Mouse (Mus musculus): ENCODE measurements at regions not wholly inside any gene's neighbourhood (a gene's known extent, or its start where the extent isn't known, plus 50 kb on each side); places are given as distances from the start of the nearest gene placed in this dataset.

GRCm38 (mm10) chr2:61297135-61297534, 281.2 kb upstream of the Tank start:
- Histone ChIP-seq H3K36me3 (ENCODE audit: control insufficient read depth, insufficient read depth) (no peaks in the 10 kb centered on the region), H3K4me3 (ENCODE audit: insufficient read depth, poor library complexity, severe bottlenecking) (no peak overlapping the region), H3K79me2 (ENCODE audit: control insufficient read depth, insufficient read depth) (no peaks in the 10 kb centered on the region), H3ac (ENCODE audit: control insufficient read depth, insufficient read length, low read depth) (no peak overlapping the region), H3K79me3 (ENCODE audit: low read depth) (no peaks in the 10 kb centered on the region), H3K27me3 (ENCODE audit: control insufficient read depth, insufficient read depth, insufficient read length) (no peaks in the 10 kb centered on the region)
- TF ChIP-seq FOSL1 (IDR thresholded peaks at IDR 0.05; ENCODE audit: insufficient read depth, low read length, poor library complexity, severe bottlenecking) (no peak), USF1 (IDR thresholded peaks at IDR 0.05; ENCODE audit: low read depth) (no peak), MYOD1 (IDR thresholded peaks at IDR 0.05; ENCODE audit: control insufficient read depth, insufficient read length, low read depth) (no peak), MAX (IDR thresholded peaks at IDR 0.05) (no peak), CEBPB (IDR thresholded peaks at IDR 0.05; ENCODE audit: low read depth) (no peak)

- no peaks in the 10 kb centered on the region for H3K79me2 ChIP-seq (ENCODE audit: control insufficient read depth, insufficient read depth)
- TF ChIP-seq CEBPB (IDR thresholded peaks at IDR 0.05; ENCODE audit: low read depth) (peak; percentile 45), CTCF (IDR thresholded peaks at IDR 0.05; ENCODE audit: control insufficient read depth, insufficient read depth, insufficient read length) (no peak)
- no peak overlapping the region for H3K4me3 ChIP-seq (ENCODE audit: insufficient read depth, poor library complexity, severe bottlenecking)
- no peaks in the 10 kb centered on the region for H3K36me3 ChIP-seq (ENCODE audit: control insufficient read depth, insufficient read depth)
- no peaks in the 10 kb centered on the region for H3K79me3 ChIP-seq (ENCODE audit: low read depth)
- H3ac ChIP-seq (ENCODE audit: control insufficient read depth, insufficient read length, low read depth): no peak overlapping the region
- no peaks in the 10 kb centered on the region for H3K27me3 ChIP-seq (ENCODE audit: control insufficient read depth, insufficient read depth, insufficient read length)
Measured at GRCm38 (mm10) chr2:61296606-61297005, 281.8 kb upstream of the Tank start.

GRCm38 (mm10) chr2:61295261-61295964, 283.0 kb upstream of the Tank start:
- H3K79me2 ChIP-seq (ENCODE audit: control insufficient read depth, insufficient read depth): no peaks in the 10 kb centered on the region
- H3K27me3 ChIP-seq (ENCODE audit: control insufficient read depth, insufficient read depth, insufficient read length): no peaks in the 10 kb centered on the region
- H3K79me3 ChIP-seq (ENCODE audit: low read depth): no peaks in the 10 kb centered on the region
- no peaks in the 10 kb centered on the region for H3K36me3 ChIP-seq (ENCODE audit: control insufficient read depth, insufficient read depth)
- H3K4me3 ChIP-seq (ENCODE audit: insufficient read depth, poor library complexity, severe bottlenecking): no peak overlapping the region
- TF ChIP-seq FOSL1 (IDR thresholded peaks at IDR 0.05; ENCODE audit: insufficient read depth, low read length, poor library complexity, severe bottlenecking): peak; percentile 86
- TF ChIP-seq CEBPB (IDR thresholded peaks at IDR 0.05; ENCODE audit: low read depth): peak; percentile 100
- TF ChIP-seq CTCF (IDR thresholded peaks at IDR 0.05; ENCODE audit: control insufficient read depth, insufficient read depth, insufficient read length): no peak
- TF ChIP-seq MYOD1 (IDR thresholded peaks at IDR 0.05; ENCODE audit: control insufficient read depth, insufficient read length, low read depth): peak; percentile 22
- no peak for TF ChIP-seq MAX (IDR thresholded peaks at IDR 0.05)
- no peak for TF ChIP-seq USF1 (IDR thresholded peaks at IDR 0.05; ENCODE audit: low read depth)
- no peak for TF ChIP-seq MYOG (IDR thresholded peaks at IDR 0.05; ENCODE audit: control insufficient read depth, extremely low read depth, insufficient read length)
- H3ac ChIP-seq (ENCODE audit: control insufficient read depth, insufficient read length, low read depth): peak overlapping the region; percentile 63

- H3K79me3 ChIP-seq (ENCODE audit: low read depth): no peaks in the 10 kb centered on the region
- H3K36me3 ChIP-seq (ENCODE audit: control insufficient read depth, insufficient read depth): no peaks in the 10 kb centered on the region
- no peak overlapping the region for H3K4me3 ChIP-seq (ENCODE audit: insufficient read depth, poor library complexity, severe bottlenecking)
- TF ChIP-seq FOSL1 (IDR thresholded peaks at IDR 0.05; ENCODE audit: insufficient read depth, low read length, poor library complexity, severe bottlenecking): peak; percentile 34
- no peak for TF ChIP-seq USF1 (IDR thresholded peaks at IDR 0.05; ENCODE audit: low read depth)
- TF ChIP-seq CEBPB (IDR thresholded peaks at IDR 0.05; ENCODE audit: low read depth): peak; percentile 44
- no peak for TF ChIP-seq MAX (IDR thresholded peaks at IDR 0.05)
- no peak for TF ChIP-seq MYOD1 (IDR thresholded peaks at IDR 0.05; ENCODE audit: control insufficient read depth, insufficient read length, low read depth)
- TF ChIP-seq CTCF (IDR thresholded peaks at IDR 0.05; ENCODE audit: control insufficient read depth, insufficient read depth, insufficient read length): no peak
- TF ChIP-seq MYOG (IDR thresholded peaks at IDR 0.05; ENCODE audit: control insufficient read depth, extremely low read depth, insufficient read length): no peak
- H3ac ChIP-seq (ENCODE audit: control insufficient read depth, insufficient read length, low read depth): no peak overlapping the region
- no peaks in the 10 kb centered on the region for H3K27me3 ChIP-seq (ENCODE audit: control insufficient read depth, insufficient read depth, insufficient read length)
- H3K79me2 ChIP-seq (ENCODE audit: control insufficient read depth, insufficient read depth): no peaks in the 10 kb centered on the region
Measured at GRCm38 (mm10) chr2:61288246-61288645, 290.1 kb upstream of the Tank start.

DNA sequence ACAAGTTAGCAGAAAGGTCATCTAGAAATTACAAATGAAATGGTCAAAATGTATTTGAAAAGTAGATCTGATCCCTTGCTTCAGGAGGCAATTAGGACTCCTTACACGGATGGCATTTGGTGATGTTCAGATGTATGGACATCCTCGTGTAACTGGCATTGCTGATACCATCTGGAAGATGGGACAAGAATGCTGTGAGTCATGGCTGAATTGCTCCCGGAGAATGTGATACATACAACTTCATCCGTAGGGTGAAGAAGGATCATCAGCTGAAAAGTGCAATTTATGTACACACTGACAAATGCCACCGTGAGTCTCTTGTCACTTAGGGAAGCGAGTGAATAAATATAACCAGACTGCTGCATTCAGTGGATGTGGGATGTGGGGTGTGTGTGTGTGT, 293.7 kb upstream of the Tank start:
- Histone ChIP-seq H3ac (ENCODE audit: control insufficient read depth, insufficient read length, low read depth) (no peak overlapping the region), H3K79me2 (ENCODE audit: control insufficient read depth, insufficient read depth) (no peaks in the 10 kb centered on the region), H3K27me3 (ENCODE audit: control insufficient read depth, insufficient read depth, insufficient read length) (no peaks in the 10 kb centered on the region), H3K79me3 (ENCODE audit: low read depth) (no peaks in the 10 kb centered on the region), H3K36me3 (ENCODE audit: control insufficient read depth, insufficient read depth) (no peaks in the 10 kb centered on the region), H3K4me3 (ENCODE audit: insufficient read depth, poor library complexity, severe bottlenecking) (no peak overlapping the region)
- TF ChIP-seq USF1 (IDR thresholded peaks at IDR 0.05; ENCODE audit: low read depth) (no peak), MAX (IDR thresholded peaks at IDR 0.05) (peak; percentile 73), MYOD1 (IDR thresholded peaks at IDR 0.05; ENCODE audit: control insufficient read depth, insufficient read length, low read depth) (no peak), FOSL1 (IDR thresholded peaks at IDR 0.05; ENCODE audit: insufficient read depth, low read length, poor library complexity, severe bottlenecking) (peak; percentile 77)

DNA sequence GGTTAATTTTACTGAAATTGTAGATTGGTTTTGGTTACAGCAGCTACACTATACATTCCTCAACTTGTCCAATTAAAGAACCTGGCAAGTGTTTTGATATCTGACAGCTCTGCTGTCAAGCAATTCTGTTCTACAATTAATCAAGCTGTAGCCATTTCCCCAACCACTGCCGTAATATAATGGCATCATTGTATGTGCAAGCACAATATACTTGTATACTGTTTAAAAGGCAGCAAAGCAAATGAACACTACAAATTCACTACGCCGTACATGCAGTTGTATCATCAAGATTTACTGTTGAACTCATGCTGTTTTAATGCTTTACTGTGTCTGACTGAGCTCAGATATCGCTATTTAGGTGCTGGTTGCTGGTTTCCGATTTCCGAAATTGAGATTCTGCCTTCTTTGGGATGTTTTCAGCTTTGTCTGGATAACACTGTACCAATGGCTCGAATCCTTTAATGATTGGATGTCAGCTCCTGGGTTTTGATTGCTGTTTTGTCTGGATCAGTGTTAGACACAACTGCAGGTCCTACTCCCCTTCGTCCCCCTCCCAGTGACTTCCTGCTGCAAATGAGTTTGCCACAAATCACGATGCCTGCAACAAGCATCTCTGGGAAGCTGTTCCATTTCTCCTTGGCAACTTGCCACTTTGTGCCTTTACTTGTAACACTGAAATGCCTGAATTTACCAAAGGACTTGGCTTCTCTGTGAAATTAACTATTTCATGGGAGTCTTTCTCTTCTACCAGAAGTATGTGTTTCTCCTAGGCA, 294.4 kb upstream of the Tank start:
- TF ChIP-seq MYOG (IDR thresholded peaks at IDR 0.05; ENCODE audit: control insufficient read depth, extremely low read depth, insufficient read length) (no peak), CTCF (IDR thresholded peaks at IDR 0.05; ENCODE audit: control insufficient read depth, insufficient read depth, insufficient read length) (no peak), USF1 (IDR thresholded peaks at IDR 0.05; ENCODE audit: low read depth) (no peak), MYOD1 (IDR thresholded peaks at IDR 0.05; ENCODE audit: control insufficient read depth, insufficient read length, low read depth) (no peak), FOSL1 (IDR thresholded peaks at IDR 0.05; ENCODE audit: insufficient read depth, low read length, poor library complexity, severe bottlenecking) (no peak), MAX (IDR thresholded peaks at IDR 0.05) (no peak), CEBPB (IDR thresholded peaks at IDR 0.05; ENCODE audit: low read depth) (no peak)
- Histone ChIP-seq H3K36me3 (ENCODE audit: control insufficient read depth, insufficient read depth) (no peaks in the 10 kb centered on the region), H3K4me3 (ENCODE audit: insufficient read depth, poor library complexity, severe bottlenecking) (no peak overlapping the region), H3K79me3 (ENCODE audit: low read depth) (no peaks in the 10 kb centered on the region), H3ac (ENCODE audit: control insufficient read depth, insufficient read length, low read depth) (no peak overlapping the region), H3K79me2 (ENCODE audit: control insufficient read depth, insufficient read depth) (no peaks in the 10 kb centered on the region), H3K27me3 (ENCODE audit: control insufficient read depth, insufficient read depth, insufficient read length) (no peaks in the 10 kb centered on the region)

All from C2C12 (cell line).